In genomic region chr7:139692641-139693294, GRCm38 (mm10) we compare ENCODE assay signal across 16 mouse cellular contexts. TPM values are rescaled to one million over a fixed set of nuclear protein-coding genes. Genes with fewer than 3 reads are reported as not detected.
DNase-seq lines count a peak whose midpoint lies in the region.
"Had no signal": no experiment of that assay in that cellular context is flagged by ENCODE, and none has a peak within 500 bp of the region (broad histone marks: within the 10 kb centered on the region; RNA-seq: fewer than 3 reads in every experiment).

No protein-coding gene starts in this region.

- no peaks in the 10 kb centered on the region; the same call in 1 of the 2 replicates for H3K27me3 ChIP-seq in heart, embryonic 10.5 days (ENCODE audit: insufficient read depth, poor library complexity, severe bottlenecking)
- H3K27me3 ChIP-seq: heart, embryonic 13.5 days; limb, embryonic 13.5 days had no signal

- peak; percentile 58 for DNase-seq in heart, embryonic 10.5 days (ENCODE audit: low spot score)
- no peak for DNase-seq in heart, postnatal 36 days
- DNase-seq in layer of hippocampus, adult 11-12 months (ENCODE audit: low spot score) = peak; percentile 75
- DNase-seq in layer of hippocampus, postnatal 36 days = peak; percentile 70 to 78
- peak; percentile 55 to 76 for DNase-seq in right cerebral cortex, postnatal 10 days (ENCODE audit: low spot score in 2 of 2)
- no peak for DNase-seq in kidney, adult 18-20 months
- DNase-seq in adrenal gland, adult (ENCODE audit: inconsistent age in 2 of 2, low spot score in 1 of 2) = no peak
- no peak for DNase-seq in embryo, embryonic 9.5 days (ENCODE audit: extremely low spot score)
- DNase-seq: adrenal gland, adult 8-10 months; cerebellum, adult 9-11 months; embryo, embryonic 11 days had no signal

- H3K4me3 ChIP-seq in heart, embryonic 10.5 days = no peak overlapping the region
- H3K4me3 ChIP-seq: heart, embryonic 13.5 days; limb, embryonic 13.5 days; midbrain, embryonic 12.5 days had no signal

- intact Hi-C loops in heart, postnatal 36 days (cut with DNase I) = no loop called here

- H3K27ac ChIP-seq in heart, embryonic 10.5 days = no peak overlapping the region
- H3K27ac ChIP-seq: heart, embryonic 13.5 days; kidney, postnatal 0 days; limb, embryonic 13.5 days; midbrain, embryonic 12.5 days had no signal

- no peaks in the 10 kb centered on the region for H3K9me3 ChIP-seq in heart, embryonic 10.5 days
- H3K9me3 ChIP-seq: limb, embryonic 13.5 days; midbrain, embryonic 12.5 days had no signal

- H3K36me3 ChIP-seq in heart, embryonic 10.5 days = no peaks in the 10 kb centered on the region
- H3K36me3 ChIP-seq: heart, embryonic 13.5 days; limb, embryonic 13.5 days; midbrain, embryonic 12.5 days had no signal

- 89% methylated on average over 4 of the region's 4 CpGs for WGBS in heart, embryonic 10.5 days

- no peaks in the 10 kb centered on the region for H3K4me1 ChIP-seq in heart, embryonic 10.5 days
- H3K4me1 ChIP-seq: heart, embryonic 13.5 days; limb, embryonic 13.5 days; midbrain, embryonic 12.5 days had no signal

RNA-seq across cellular contexts. Expression of gene Cfap46, which starts 9.2 kb away (rescaled TPM):
- polyA plus RNA-seq in heart, embryonic 10.5 days (2016; fragmentation: Nextera tagmentation; extraction: Ambion mirVana) = 0.16 TPM in 1 of 2 replicates, not detected in the other
- under 1 TPM in 1 of 2 experiments, not detected in 1; 0.17 TPM for total RNA-seq in heart, postnatal 36 days (2021)
- 1 to 10 TPM; 1.8 to 2.8 TPM for total RNA-seq in layer of hippocampus, postnatal 36 days (2021)
- polyA plus RNA-seq: heart, embryonic 13.5 days; kidney, postnatal 0 days; liver, embryonic 16.5 days had no signal

Comparison
In these comparisons a context has a peak if more than half of its experiments do, and no peak if none do; other contexts are left out.
1. DNase-seq: peak in heart, embryonic 10.5 days (single experiment), layer of hippocampus, adult 11-12 months (single experiment), layer of hippocampus, postnatal 36 days (2 of 2) and right cerebral cortex, postnatal 10 days (2 of 2); none in heart, postnatal 36 days (0 of 2), kidney, adult 18-20 months (single experiment), adrenal gland, adult (0 of 2) and embryo, embryonic 9.5 days (single experiment).